Mouse (Mus musculus) embryonic fibroblast, embryonic 13.5 days (primary cell): ENCODE data around the gene Prss30.

Experiments used
- CTCF ChIP-seq: IDR thresholded peaks from 2 replicates; pipeline ENCODE4 v1.5.1; 2011; ENCODE audit warnings: mild to moderate bottlenecking, control low read depth, low read length, moderate library complexity, borderline replicate concordance; ENCODE audit not compliant: insufficient read depth
- POLR2A ChIP-seq: IDR thresholded peaks from 2 replicates; pipeline ENCODE4 v1.6.1; 2011; ENCODE audit warnings: low read depth, mild to moderate bottlenecking, control low read depth, low read length, moderate library complexity

- TF ChIP-seq CTCF, result no peak
- no peak for TF ChIP-seq POLR2A
These were observed 24.7 kb upstream of the Prss30 start for GRCm38 (mm10) chr17:24005049-24005448.
